Mouse (Mus musculus) limb, embryonic 10.5 days (tissue): ENCODE data around the gene Lin7b. TPM values are rescaled to one million over a fixed set of nuclear protein-coding genes. Genes with fewer than 3 reads are reported as not detected.
"Not testable (repeated sequence)": the region's sequence is repeated elsewhere in the genome, so short reads cannot be mapped to it uniquely, and the experiment has no call there.

Experiments
- DNase-seq: peaks from one replicate; pipeline ENCODE4 v3.0.0-alpha.2; 2017; ENCODE audit warnings: low spot score
- H3K27ac ChIP-seq: fragments of 300-500 bp; sonication (generic); 2 replicates; pipeline ENCODE4 v1.5.1; 2016; ENCODE audit warnings: mild to moderate bottlenecking
- H3K27me3 ChIP-seq: fragments of 300-500 bp; sonication (generic); 2 replicates; pipeline ENCODE4 v1.6.1; 2016; ENCODE audit warnings: low read depth, mild to moderate bottlenecking; ENCODE audit not compliant: poor library complexity, severe bottlenecking
- H3K36me3 ChIP-seq: fragments of 300-500 bp; sonication (generic); 2 replicates; pipeline ENCODE4 v1.6.1; 2016; ENCODE audit warnings: mild to moderate bottlenecking, moderate library complexity
- H3K4me1 ChIP-seq: fragments of 300-500 bp; sonication (generic); 2 replicates; pipeline ENCODE4 v1.6.1; 2016
- H3K4me3 ChIP-seq: fragments of 300-500 bp; sonication (generic); 2 replicates; pipeline ENCODE4 v1.5.1; 2016; ENCODE audit warnings: mild to moderate bottlenecking, moderate library complexity
- H3K9me3 ChIP-seq: fragments of 300-500 bp; sonication (generic); replicated peaks from 2 replicates; pipeline ENCODE4 v1.6.1; 2016; ENCODE audit warnings: mild to moderate bottlenecking
- WGBS: fragments of 180-500 bp; shearing (Covaris S2); methylation state at CpG from one replicate; pipeline ENCODE4 v1.1.7; 2016; 5-methylcytosine and 5-hydroxymethylcytosine counted together
- polyA plus RNA-seq: library from polyadenylated mRNA; unstranded; fragments of >200 nt; fragmentation: Nextera tagmentation; extraction: Ambion mirVana; gene quantifications from 2 replicates; pipeline ENCODE4 v1.2.1, GENCODE M21; 2016

Gene Lin7b
- polyA plus RNA-seq, 1 experiment from 2014 or later: 0.40 TPM

GRCm38 (mm10) chr7:45359081-45359480, 11.3 kb downstream of the Lin7b start:
- H3K27me3 ChIP-seq: peaks cover 76% of the 10 kb centered on the region
- not testable (repeated sequence) for H3K9me3 ChIP-seq, H3K27ac ChIP-seq, H3K4me3 ChIP-seq, DNase-seq, H3K36me3 ChIP-seq
- H3K4me1 ChIP-seq: peaks cover 16% of the 10 kb centered on the region
- 58% methylated on average over 11 of the region's 11 CpGs for WGBS

- Histone ChIP-seq H3K9me3 (no peaks in the 10 kb centered on the region), H3K4me1 (peaks cover 6% of the 10 kb centered on the region; the same call in 1 of the 2 replicates), H3K36me3 (no peaks in the 10 kb centered on the region), H3K27ac (no peak overlapping the region), H3K27me3 (peaks cover 63% of the 10 kb centered on the region), H3K4me3 (no peak overlapping the region)
- DNase-seq: no peak
- 56% methylated on average over 13 of the region's 13 CpGs for WGBS
Measured at GRCm38 (mm10) chr7:45356087-45356486, 14.3 kb downstream of the Lin7b start.

GRCm38 (mm10) chr7:45355318-45356020, 14.9 kb downstream of the Lin7b start:
- no peak overlapping the region for H3K27ac ChIP-seq
- H3K36me3 ChIP-seq: no peaks in the 10 kb centered on the region
- 71% methylated on average over 15 of the region's 15 CpGs for WGBS
- H3K4me3 ChIP-seq: no peak overlapping the region
- DNase-seq: no peak
- H3K9me3 ChIP-seq: no peaks in the 10 kb centered on the region
- H3K27me3 ChIP-seq: peaks cover 62% of the 10 kb centered on the region
- peaks cover 5% of the 10 kb centered on the region; the same call in 1 of the 2 replicates for H3K4me1 ChIP-seq

DNA sequence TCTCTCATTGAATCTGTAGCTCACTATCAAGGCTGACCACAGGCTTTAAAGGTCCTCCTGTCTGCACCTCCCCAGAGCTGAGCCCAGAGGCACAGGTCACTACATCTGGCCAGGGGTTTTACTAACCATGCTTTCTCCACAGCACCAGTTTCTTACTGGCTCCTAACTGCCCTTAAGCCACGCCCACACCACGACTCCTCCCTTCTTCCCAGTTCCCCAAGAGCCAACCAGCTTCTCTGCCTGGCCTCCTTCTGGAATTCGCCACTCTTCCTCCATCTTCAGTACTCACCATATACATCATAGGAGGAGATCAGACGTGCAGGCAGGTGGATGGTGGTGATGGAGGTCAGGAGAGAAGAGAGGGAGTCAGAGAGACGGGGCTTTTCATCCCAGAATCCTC, 17.3 kb downstream of the Lin7b start:
- 24% methylated on average over 5 of the region's 5 CpGs for WGBS
- Histone ChIP-seq H3K4me1 (peaks cover 5% of the 10 kb centered on the region; the same call in 1 of the 2 replicates), H3K36me3 (no peaks in the 10 kb centered on the region), H3K27me3 (peaks cover 60% of the 10 kb centered on the region), H3K9me3 (no peaks in the 10 kb centered on the region), H3K4me3 (0 out of 2 replicates have a peak overlapping the region, but pooled peaks have one; percentile 15), H3K27ac (no peak overlapping the region)
- no peak for DNase-seq

- DNase-seq: no peak
- Histone ChIP-seq H3K27ac (no peak overlapping the region), H3K4me1 (0 out of 2 replicates have a peak, but pooled peaks cover 3% of the 10 kb centered on the region), H3K36me3 (no peaks in the 10 kb centered on the region), H3K4me3 (no peak overlapping the region), H3K9me3 (no peaks in the 10 kb centered on the region), H3K27me3 (peaks cover 32% of the 10 kb centered on the region)
- 75% methylated on average over 13 of the region's 13 CpGs for WGBS
Measured at GRCm38 (mm10) chr7:45346905-45347304, 23.5 kb downstream of the Lin7b start.

DNA sequence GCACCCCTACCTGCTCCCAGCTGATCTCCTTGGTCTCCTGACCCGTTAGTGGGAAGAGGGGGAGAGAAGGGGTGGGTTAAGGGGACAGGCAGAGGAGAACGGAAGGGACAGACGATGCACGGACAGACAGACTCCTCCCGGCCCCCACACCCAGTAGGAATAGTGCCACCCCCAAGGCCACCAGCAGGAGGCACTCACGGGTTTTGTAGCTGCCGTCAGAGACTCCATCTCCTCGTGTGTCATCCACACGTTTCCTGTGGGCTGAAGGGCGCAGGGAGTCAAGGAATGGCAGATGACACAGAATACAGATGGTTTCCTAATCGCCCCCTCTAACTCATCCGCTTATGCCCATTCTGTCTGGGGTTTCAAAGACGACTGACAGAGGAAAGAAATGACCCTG, 26.8 kb downstream of the Lin7b start:
- H3K9me3 ChIP-seq: no peaks in the 10 kb centered on the region
- peaks cover 35% of the 10 kb centered on the region for H3K4me1 ChIP-seq
- H3K27ac ChIP-seq: 0 out of 2 replicates have a peak overlapping the region, but pooled peaks have one; percentile 26
- H3K36me3 ChIP-seq: no peaks in the 10 kb centered on the region
- no peak overlapping the region for H3K4me3 ChIP-seq
- peaks cover 18% of the 10 kb centered on the region; the same call in 1 of the 2 replicates for H3K27me3 ChIP-seq
- WGBS: 30% methylated on average over 13 of the region's 13 CpGs
- no peak for DNase-seq

- Histone ChIP-seq H3K27ac (no peak overlapping the region), H3K4me3 (no peak overlapping the region), H3K36me3 (no peaks in the 10 kb centered on the region), H3K4me1 (peaks cover 49% of the 10 kb centered on the region), H3K9me3 (no peaks in the 10 kb centered on the region), H3K27me3 (peaks cover 30% of the 10 kb centered on the region)
- DNase-seq: no peak
- 90% methylated on average over 11 of the region's 11 CpGs for WGBS
Measured at GRCm38 (mm10) chr7:45342081-45342480, 28.3 kb downstream of the Lin7b start.

DNA sequence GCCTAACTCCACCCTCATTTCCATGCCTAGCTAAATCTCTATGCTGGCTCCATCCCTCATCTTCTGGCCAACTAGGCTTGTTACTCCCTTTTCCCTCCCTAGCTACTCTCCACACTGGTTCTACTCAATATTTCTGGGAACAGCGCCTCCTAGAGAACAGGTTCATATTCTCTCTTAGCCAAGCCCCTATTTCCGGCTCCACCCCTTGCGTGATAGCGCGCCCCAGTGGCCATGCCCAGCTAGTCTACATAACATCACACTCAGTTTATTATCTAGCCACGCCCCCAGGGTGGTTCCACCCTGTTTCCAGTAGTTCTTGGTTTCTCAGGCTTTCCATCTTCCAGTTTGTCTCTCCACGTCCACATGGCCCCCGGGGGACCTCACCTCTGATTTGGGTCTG, 29.1 kb downstream of the Lin7b start:
- peak overlapping the region; percentile 69 for H3K4me3 ChIP-seq
- 3% methylated on average over 8 of the region's 8 CpGs for WGBS
- peaks cover 34% of the 10 kb centered on the region for H3K27me3 ChIP-seq
- H3K27ac ChIP-seq: no peak overlapping the region
- H3K36me3 ChIP-seq: no peaks in the 10 kb centered on the region
- no peaks in the 10 kb centered on the region for H3K9me3 ChIP-seq
- DNase-seq: peak; percentile 73
- H3K4me1 ChIP-seq: peaks cover 50% of the 10 kb centered on the region

DNA sequence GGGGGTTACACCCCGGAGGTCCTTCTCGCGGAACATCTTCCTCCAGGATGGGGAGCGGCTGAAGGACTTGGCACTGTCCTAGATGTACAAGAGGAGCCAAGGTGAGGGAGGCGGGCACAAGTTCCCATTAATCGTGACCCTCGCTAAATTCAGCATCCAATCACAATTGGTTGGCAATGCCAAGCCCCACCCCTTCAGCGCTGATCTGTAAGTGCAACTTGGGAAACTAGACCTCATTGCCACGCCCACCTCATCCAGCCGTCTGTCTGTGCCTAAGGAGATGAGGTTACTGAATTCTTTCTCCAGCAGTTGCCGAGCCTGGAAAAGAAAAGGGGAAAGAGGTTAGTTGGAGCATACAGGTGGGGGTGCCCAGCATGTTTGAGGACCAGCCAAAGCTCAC, 29.7 kb downstream of the Lin7b start:
- WGBS: under 1% methylated on average over 11 of the region's 11 CpGs
- Histone ChIP-seq H3K27me3 (peaks cover 34% of the 10 kb centered on the region), H3K4me1 (peaks cover 50% of the 10 kb centered on the region), H3K36me3 (no peaks in the 10 kb centered on the region), H3K9me3 (no peaks in the 10 kb centered on the region), H3K4me3 (peak overlapping the region; percentile 69), H3K27ac (peak overlapping the region; percentile 87; the same call in 1 of the 2 replicates)
- peak; percentile 75 for DNase-seq

GRCm38 (mm10) chr7:45340066-45340442, 30.3 kb downstream of the Lin7b start:
- DNase-seq: no peak
- Histone ChIP-seq H3K27ac (peak overlapping the region; percentile 87), H3K4me3 (peak overlapping the region; percentile 69), H3K9me3 (no peaks in the 10 kb centered on the region), H3K36me3 (no peaks in the 10 kb centered on the region), H3K4me1 (peaks cover 53% of the 10 kb centered on the region), H3K27me3 (peaks cover 34% of the 10 kb centered on the region)
- WGBS: 2% methylated on average over 11 of the region's 11 CpGs

DNA sequence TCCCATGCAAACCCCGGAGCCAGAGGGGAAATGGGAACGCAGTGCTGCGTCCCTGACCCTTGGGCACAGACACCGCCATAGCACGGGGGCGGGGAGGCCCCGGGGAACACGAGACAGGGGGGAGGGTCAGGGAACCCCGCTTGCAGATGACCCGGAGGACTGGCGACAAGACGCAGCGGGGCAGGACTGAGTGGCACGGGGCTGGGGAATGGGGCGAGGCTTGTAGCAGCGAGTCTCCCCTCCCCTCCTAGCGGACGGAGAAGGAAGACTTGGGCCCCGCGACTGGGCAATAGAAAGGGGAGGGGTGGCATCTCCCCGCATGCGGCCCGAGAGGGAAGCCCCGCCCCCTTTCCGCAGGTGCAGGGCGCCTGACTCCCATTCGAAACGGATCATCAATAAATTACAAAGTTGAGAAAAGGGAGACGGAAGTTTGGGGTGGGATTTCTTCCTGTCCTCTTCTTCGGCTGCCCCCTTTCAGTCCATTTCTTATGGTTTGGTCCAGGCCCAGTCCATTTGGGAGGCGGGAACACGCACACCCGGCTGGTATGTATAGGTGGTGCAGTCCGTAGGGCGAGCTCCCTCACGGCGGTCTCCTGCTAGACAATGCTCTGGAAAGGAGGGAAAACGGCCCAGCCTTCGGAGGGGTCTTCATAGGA, 30.8 kb downstream of the Lin7b start:
- peak; percentile 88 for DNase-seq
- Histone ChIP-seq H3K36me3 (no peaks in the 10 kb centered on the region), H3K4me1 (peaks cover 58% of the 10 kb centered on the region), H3K9me3 (no peaks in the 10 kb centered on the region), H3K27ac (peak overlapping the region; percentile 87), H3K4me3 (peak overlapping the region; percentile 69), H3K27me3 (peaks cover 36% of the 10 kb centered on the region)
- under 1% methylated on average over 38 of the region's 39 CpGs for WGBS

GRCm38 (mm10) chr7:45338161-45338911, 32.0 kb downstream of the Lin7b start:
- Histone ChIP-seq H3K27me3 (peaks cover 38% of the 10 kb centered on the region), H3K4me3 (peak overlapping the region; percentile 69), H3K9me3 (no peaks in the 10 kb centered on the region), H3K4me1 (peaks cover 68% of the 10 kb centered on the region), H3K36me3 (no peaks in the 10 kb centered on the region), H3K27ac (peak overlapping the region; percentile 87)
- WGBS: 2% methylated on average over 14 of the region's 14 CpGs
- peak; percentile 49 for DNase-seq

GRCm38 (mm10) chr7:45337469-45337868, 32.9 kb downstream of the Lin7b start:
- H3K4me3 ChIP-seq: peak overlapping the region; percentile 69; the same call in 1 of the 2 replicates
- H3K36me3 ChIP-seq: no peaks in the 10 kb centered on the region
- H3K4me1 ChIP-seq: peaks cover 76% of the 10 kb centered on the region
- H3K27me3 ChIP-seq: peaks cover 33% of the 10 kb centered on the region
- no peak for DNase-seq
- WGBS: 16% methylated on average over 4 of the region's 4 CpGs
- no peaks in the 10 kb centered on the region for H3K9me3 ChIP-seq
- no peak overlapping the region for H3K27ac ChIP-seq
